Mouse (Mus musculus) liver, postnatal 0 days (tissue): Measurements from ENCODE around the gene Iqca. TPM values are rescaled to one million over a fixed set of nuclear protein-coding genes. Genes with fewer than 3 reads are reported as not detected.

Experiments used
- ATAC-seq: fragments of 200-750 bp; cut with Nextera tagmentation; 2 replicates; pipeline ENCODE4 v1.8.0; 2017; ENCODE audit warnings: mild to moderate bottlenecking, moderate library complexity
- DNase-seq: peaks from one replicate; pipeline ENCODE4 v3.0.0-alpha.2; 2016
- H3K27ac ChIP-seq: fragments of 300-500 bp; sonication (generic); 2 replicates; pipeline ENCODE4 v1.5.1; 2014; ENCODE audit warnings: antibody characterized with exemption, moderate library complexity, mild to moderate bottlenecking, low read depth
- H3K27me3 ChIP-seq: fragments of 300-500 bp; sonication (generic); 2 replicates; pipeline ENCODE4 v1.6.1; 2014; ENCODE audit warnings: low read length, control low read depth, mixed read lengths; ENCODE audit not compliant: insufficient read depth
- H3K36me3 ChIP-seq: fragments of 300-500 bp; sonication (generic); replicated peaks from 2 replicates; pipeline ENCODE4 v1.6.1; 2014; ENCODE audit warnings: mild to moderate bottlenecking, control low read depth, low read length, moderate library complexity, mixed read lengths; ENCODE audit not compliant: insufficient read depth
- H3K4me1 ChIP-seq: fragments of 300-500 bp; sonication (generic); 2 replicates; pipeline ENCODE4 v1.6.1; 2014; ENCODE audit warnings: antibody characterized with exemption, mild to moderate bottlenecking, control low read depth; ENCODE audit not compliant: insufficient read depth
- H3K4me2 ChIP-seq: fragments of 300-500 bp; sonication (generic); 2 replicates; pipeline ENCODE4 v1.6.1; 2014; ENCODE audit warnings: low read depth, mild to moderate bottlenecking, low read length, moderate library complexity, mixed read lengths
- H3K4me3 ChIP-seq: fragments of 300-500 bp; sonication (generic); 2 replicates; pipeline ENCODE4 v1.5.1; 2014; ENCODE audit warnings: low read depth, low read length
- H3K9ac ChIP-seq: fragments of 300-500 bp; sonication (generic); replicated peaks from 2 replicates; pipeline ENCODE4 v1.6.1; 2014; ENCODE audit warnings: mild to moderate bottlenecking, moderate library complexity
- H3K9me3 ChIP-seq: fragments of 300-500 bp; sonication (generic); 2 replicates; pipeline ENCODE4 v1.6.1; 2016; ENCODE audit warnings: mild to moderate bottlenecking, control low read depth, low read length, mixed read lengths
- CTCF ChIP-seq: sonication (generic); IDR thresholded peaks from 2 replicates; pipeline ENCODE4 v1.5.1; 2016; ENCODE audit warnings: antibody characterized with exemption, low read depth
- EP300 ChIP-seq: IDR thresholded peaks from 2 replicates; pipeline ENCODE4 v1.6.1; 2016; ENCODE audit warnings: antibody characterized with exemption, low read depth, mild to moderate bottlenecking
- WGBS: fragments of 180-500 bp; shearing (Covaris S2); extraction: QIAGEN DNeasy Blood & Tissue Kit; methylation state at CpG from one replicate; pipeline ENCODE4 v1.1.7; 2014; ENCODE audit not compliant: insufficient replicate concordance; 5-methylcytosine and 5-hydroxymethylcytosine counted together
- polyA plus RNA-seq: library from polyadenylated mRNA; unstranded; fragments of >200 nt; fragmentation: Nextera tagmentation; extraction: Ambion mirVana; gene quantifications from 2 replicates; pipeline ENCODE4 v1.2.1, GENCODE M21; 2015

Iqca gene
- polyA plus RNA-seq, 1 experiment from 2014 or later, result 1.5 TPM

GRCm38 (mm10) chr1:90176223-90176622 is 23.0 kb upstream of the Iqca start:
- no peak overlapping the region for H3K4me2 ChIP-seq
- H3K36me3 ChIP-seq, result no peaks in the 10 kb centered on the region
- no peak overlapping the region for H3K9ac ChIP-seq
- ATAC-seq, result no peak
- H3K9me3 ChIP-seq, result no peaks in the 10 kb centered on the region
- DNase-seq, result no peak
- H3K27ac ChIP-seq, result no peak overlapping the region
- 75% methylated on average over 7 of the region's 7 CpGs for WGBS
- no peaks in the 10 kb centered on the region for H3K4me1 ChIP-seq
- TF ChIP-seq CTCF (no peak), EP300 (no peak)
- no peaks in the 10 kb centered on the region for H3K27me3 ChIP-seq
- H3K4me3 ChIP-seq, result no peak overlapping the region

DNA sequence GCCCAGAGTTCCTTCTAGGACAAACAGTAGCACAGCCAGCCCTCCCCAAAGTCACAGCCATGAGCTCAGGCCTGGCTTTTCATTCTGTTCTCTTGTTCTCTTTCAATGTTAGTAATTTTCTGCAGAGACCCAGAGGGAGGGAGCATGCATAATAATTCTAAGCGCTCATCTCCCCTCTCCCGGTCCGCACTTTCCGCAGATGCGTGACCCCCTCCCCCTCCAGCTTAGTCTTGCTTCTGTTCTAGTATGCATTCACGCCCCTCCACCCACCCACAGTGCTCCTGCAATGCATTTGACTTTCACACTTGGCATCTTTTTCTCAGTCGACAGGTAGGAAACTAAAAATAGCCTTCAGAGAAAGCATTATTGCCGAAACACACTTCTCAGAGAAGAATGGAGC is 21.1 kb upstream of the Iqca start:
- H3K36me3 ChIP-seq, result no peaks in the 10 kb centered on the region
- no peaks in the 10 kb centered on the region for H3K27me3 ChIP-seq
- 69% methylated on average over 8 of the region's 8 CpGs for WGBS
- H3K9me3 ChIP-seq, result no peaks in the 10 kb centered on the region
- no peak overlapping the region for H3K9ac ChIP-seq
- ATAC-seq (no peak), DNase-seq (no peak)
- no peak for TF ChIP-seq CTCF
- TF ChIP-seq EP300, result no peak
- no peak overlapping the region for H3K27ac ChIP-seq
- H3K4me2 ChIP-seq, result no peak overlapping the region
- no peak overlapping the region for H3K4me3 ChIP-seq
- no peaks in the 10 kb centered on the region for H3K4me1 ChIP-seq

- Histone ChIP-seq H3K27me3 (no peaks in the 10 kb centered on the region), H3K9me3 (no peaks in the 10 kb centered on the region), H3K4me3 (no peak overlapping the region), H3K4me2 (no peak overlapping the region), H3K27ac (no peak overlapping the region), H3K4me1 (no peaks in the 10 kb centered on the region), H3K9ac (no peak overlapping the region), H3K36me3 (no peaks in the 10 kb centered on the region)
- DNase-seq (no peak), ATAC-seq (no peak)
- TF ChIP-seq CTCF (no peak), EP300 (no peak)
- WGBS, result 48% methylated on average over 3 of the region's 3 CpGs
Observed at GRCm38 (mm10) chr1:90164319-90164718, 11.1 kb upstream of the Iqca start.

DNA sequence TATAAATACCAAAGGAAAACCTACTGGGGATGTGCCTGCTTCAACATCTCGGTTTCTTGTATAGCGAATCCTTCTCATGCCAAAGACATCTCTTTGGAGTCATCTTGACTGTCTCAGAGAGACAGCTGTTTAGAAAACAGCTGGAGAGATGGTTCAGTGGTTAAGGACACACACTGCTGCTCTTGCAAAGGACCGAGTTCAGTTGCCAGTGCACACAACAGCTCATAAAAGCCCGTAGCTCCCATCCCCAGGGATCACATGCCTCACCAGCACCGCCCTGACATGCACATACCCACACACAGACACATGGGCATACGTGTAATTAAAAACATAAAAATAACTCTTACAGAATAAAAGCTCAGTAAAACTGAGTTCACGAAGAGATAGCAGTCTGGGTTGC is 10.0 kb upstream of the Iqca start:
- peak overlapping the region; percentile 44; the same call in 1 of the 2 replicates for H3K27ac ChIP-seq
- no peak overlapping the region for H3K4me2 ChIP-seq
- H3K4me3 ChIP-seq, result no peak overlapping the region
- no peaks in the 10 kb centered on the region for H3K4me1 ChIP-seq
- H3K27me3 ChIP-seq, result no peaks in the 10 kb centered on the region
- TF ChIP-seq EP300 (no peak), CTCF (no peak)
- DNase-seq, result no peak
- no peaks in the 10 kb centered on the region for H3K9me3 ChIP-seq
- no peak overlapping the region for H3K9ac ChIP-seq
- no peaks in the 10 kb centered on the region for H3K36me3 ChIP-seq
- 66% methylated on average over 7 of the region's 7 CpGs for WGBS
- ATAC-seq, result peak; percentile 38; the same call in 1 of the 2 replicates

- ATAC-seq (no peak), DNase-seq (no peak)
Observed at GRCm38 (mm10) chr1:90162379-90162857, 9.2 kb upstream of the Iqca start.

GRCm38 (mm10) chr1:90161623-90162022 is 8.4 kb upstream of the Iqca start:
- no peak overlapping the region for H3K9ac ChIP-seq
- H3K27me3 ChIP-seq, result no peaks in the 10 kb centered on the region
- ATAC-seq (no peak), DNase-seq (no peak)
- WGBS, result 61% methylated on average over 6 of the region's 6 CpGs
- H3K27ac ChIP-seq, result no peak overlapping the region
- H3K36me3 ChIP-seq, result no peaks in the 10 kb centered on the region
- no peaks in the 10 kb centered on the region for H3K4me1 ChIP-seq
- TF ChIP-seq CTCF (no peak), EP300 (no peak)
- no peaks in the 10 kb centered on the region for H3K9me3 ChIP-seq
- H3K4me2 ChIP-seq, result no peak overlapping the region
- no peak overlapping the region for H3K4me3 ChIP-seq

More at GRCm38 (mm10) chr1:90162379-90162857, 9.2 kb upstream of the Iqca start:
- TF ChIP-seq CTCF (no peak), EP300 (no peak)
- Histone ChIP-seq H3K27me3 (no peaks in the 10 kb centered on the region), H3K4me2 (no peak overlapping the region), H3K9ac (no peak overlapping the region), H3K4me1 (no peaks in the 10 kb centered on the region), H3K36me3 (no peaks in the 10 kb centered on the region), H3K27ac (0 out of 2 replicates have a peak overlapping the region, but pooled peaks have one; percentile 44), H3K9me3 (no peaks in the 10 kb centered on the region), H3K4me3 (no peak overlapping the region)
- 57% methylated on average over 13 of the region's 13 CpGs for WGBS

GRCm38 (mm10) chr1:90159927-90160326 is 6.7 kb upstream of the Iqca start:
- no peak for TF ChIP-seq EP300
- peak; percentile 22; the same call in 1 of the 2 replicates for TF ChIP-seq CTCF
- no peaks in the 10 kb centered on the region for H3K9me3 ChIP-seq
- H3K27ac ChIP-seq, result no peak overlapping the region
- H3K4me3 ChIP-seq, result no peak overlapping the region
- no peaks in the 10 kb centered on the region for H3K27me3 ChIP-seq
- DNase-seq, result no peak
- no peak overlapping the region for H3K4me2 ChIP-seq
- no peak for ATAC-seq
- no peak overlapping the region for H3K9ac ChIP-seq
- H3K36me3 ChIP-seq, result no peaks in the 10 kb centered on the region
- WGBS, result 38% methylated on average over 13 of the region's 13 CpGs
- H3K4me1 ChIP-seq, result no peaks in the 10 kb centered on the region
